Mouse (Mus musculus) ES-E14 (cell line): ENCODE results near the gene Psen1.

Source experiments
- CHD2 ChIP-seq: IDR thresholded peaks from 2 replicates; pipeline ENCODE4 v1.6.1; 2014; ENCODE audit warnings: mild to moderate bottlenecking, low read depth, low read length, inconsistent platforms
- ZC3H11A ChIP-seq: IDR thresholded peaks from 2 replicates; pipeline ENCODE4 v1.6.1; 2012; ENCODE audit warnings: low read depth, mild to moderate bottlenecking, inconsistent platforms, low read length, borderline replicate concordance
- ZNF384 ChIP-seq: IDR thresholded peaks from 2 replicates; pipeline ENCODE4 v1.6.1; 2012; ENCODE audit warnings: low read depth, low read length, inconsistent platforms

DNA sequence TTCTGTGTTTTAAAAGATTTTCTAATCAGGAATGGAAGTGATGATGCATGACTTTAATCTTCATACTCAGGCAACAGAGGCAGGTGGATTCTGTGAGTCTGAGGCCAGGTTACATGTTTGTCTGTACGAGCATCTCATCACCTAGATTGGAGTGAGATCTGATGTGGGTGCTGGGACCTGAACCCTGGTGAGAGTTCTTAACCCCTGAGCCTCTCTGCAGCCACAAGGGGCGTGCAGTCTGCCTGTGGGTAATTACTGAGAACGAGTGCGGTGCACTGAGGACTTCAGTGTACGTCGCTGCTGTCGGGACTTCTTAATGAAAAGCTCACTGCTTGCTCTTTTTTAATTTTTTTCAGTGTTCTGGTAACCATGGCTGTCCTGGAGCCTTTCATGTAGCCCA lies 13.7 kb downstream of the Psen1 start:
- TF ChIP-seq ZC3H11A (no peak), ZNF384 (no peak), CHD2 (no peak)
